Mouse (Mus musculus): ENCODE results near the gene Hist1h4f. TPM values are rescaled to one million over a fixed set of nuclear protein-coding genes. Genes with fewer than 3 reads are reported as not detected.

Hist1h4f gene
- total and polyA plus RNA-seq, 3 experiments, result 14.4 to 3,786 TPM; not detected in 1

- peak; percentile 52 for DNase-seq (ENCODE audit: low read depth, low spot score)
- H3K9ac ChIP-seq (ENCODE audit: control insufficient read depth, low read depth, low read length, poor library complexity, severe bottlenecking), result peak overlapping the region; percentile 46
- H3K27ac ChIP-seq (ENCODE audit: control insufficient read depth, low read depth, low read length), result peak overlapping the region; percentile 64
- TF ChIP-seq TBP (IDR thresholded peaks at IDR 0.05; ENCODE audit: low read depth, low read length), result no peak
- TF ChIP-seq NRF1 (IDR thresholded peaks at IDR 0.05; ENCODE audit: insufficient read depth, low read depth, low read length, poor library complexity, severe bottlenecking), result no peak
- TF ChIP-seq CHD2 (IDR thresholded peaks at IDR 0.05; ENCODE audit: low read length), result no peak
- no peak for TF ChIP-seq BHLHE40 (IDR thresholded peaks at IDR 0.05; ENCODE audit: borderline replicate concordance, low read depth, low read length)
- no peak for TF ChIP-seq UBTF (IDR thresholded peaks at IDR 0.05; ENCODE audit: borderline replicate concordance, insufficient read depth, low read depth, low read length)
- no peak for TF ChIP-seq GATA1 (IDR thresholded peaks at IDR 0.05; ENCODE audit: low read depth, low read length)
- TF ChIP-seq CTCF (IDR thresholded peaks at IDR 0.05 in 2 of 3, conservative IDR thresholded peaks at IDR 0.05 in 1 of 3; ENCODE audit: control insufficient read depth in 1 of 3, insufficient read depth in 1 of 3, low read depth in 2 of 3, low read length in 3 of 3, poor library complexity in 1 of 3, severe bottlenecking in 1 of 3), result no peak
- no peak for TF ChIP-seq JUND (IDR thresholded peaks at IDR 0.05; ENCODE audit: low read depth, low read length)
- no peak for TF ChIP-seq HCFC1 (IDR thresholded peaks at IDR 0.05; ENCODE audit: low read depth, low read length)
- TF ChIP-seq RCOR1 (IDR thresholded peaks at IDR 0.05; ENCODE audit: low read depth, low read length), result no peak
- TF ChIP-seq RAD21 (IDR thresholded peaks at IDR 0.05; ENCODE audit: low read depth, low read length), result no peak
- no peak for TF ChIP-seq MYB (IDR thresholded peaks at IDR 0.05; ENCODE audit: low read depth, low read length)
- TF ChIP-seq USF2 (IDR thresholded peaks at IDR 0.05; ENCODE audit: borderline replicate concordance in 1 of 2, insufficient read depth in 1 of 2, low read depth in 1 of 2, low read length in 2 of 2), result no peak
- TF ChIP-seq MXI1 (IDR thresholded peaks at IDR 0.05; ENCODE audit: low read depth, low read length), result no peak
- TF ChIP-seq POLR2A (IDR thresholded peaks at IDR 0.05; ENCODE audit: control insufficient read depth in 1 of 2, insufficient read depth in 1 of 2, low read depth in 1 of 2, low read length in 2 of 2, poor library complexity in 1 of 2), result no peak
- TF ChIP-seq MYC (IDR thresholded peaks at IDR 0.05; ENCODE audit: low read depth, low read length), result no peak
- TF ChIP-seq ELF1 (IDR thresholded peaks at IDR 0.05; ENCODE audit: low read depth, low read length), result no peak
- TF ChIP-seq ETS1 (IDR thresholded peaks at IDR 0.05; ENCODE audit: low read depth, low read length), result no peak
- TF ChIP-seq MEF2A (IDR thresholded peaks at IDR 0.05; ENCODE audit: extremely low read depth, insufficient replicate concordance, low read depth, low read length, poor library complexity, severe bottlenecking), result no peak
- no peak for TF ChIP-seq POLR2AphosphoS5 (IDR thresholded peaks at IDR 0.05; ENCODE audit: borderline replicate concordance, low read depth, low read length)
- H3K79me2 ChIP-seq (ENCODE audit: control insufficient read depth, insufficient read depth, low read length, poor library complexity), result peaks cover 6% of the 10 kb centered on the region; the same call in 1 of the 2 replicates
- H3K27me3 ChIP-seq (ENCODE audit: control insufficient read depth in 1 of 2, insufficient read depth in 2 of 2, low read length in 2 of 2), result no peaks in the 10 kb centered on the region
- H3K9me3 ChIP-seq (replicated peaks; ENCODE audit: insufficient read depth, low read length), result no peaks in the 10 kb centered on the region
- peaks cover 0 to 35% of the 10 kb centered on the region in 2 experiments; a peak in 2 of 4 replicates for H3K36me3 ChIP-seq (ENCODE audit: control insufficient read depth in 1 of 2, insufficient read depth in 2 of 2, low read length in 2 of 2)
- no peak overlapping the region for H3K4me3 ChIP-seq (ENCODE audit: control insufficient read depth in 1 of 2, insufficient read depth in 1 of 2, low read depth in 2 of 2, low read length in 2 of 2)
- peaks cover 0 to 4% of the 10 kb centered on the region in 2 experiments; a peak in 1 of 4 replicates for H3K4me1 ChIP-seq (ENCODE audit: control insufficient read depth in 1 of 2, insufficient read depth in 2 of 2, low read length in 2 of 2)
These were observed 26.4 kb upstream of the Hist1h4f start for GRCm38 (mm10) chr13:23577835-23578234.

Measured in MEL (cell line).